Mouse (Mus musculus): ENCODE measurements around the gene Git1.

DNA sequence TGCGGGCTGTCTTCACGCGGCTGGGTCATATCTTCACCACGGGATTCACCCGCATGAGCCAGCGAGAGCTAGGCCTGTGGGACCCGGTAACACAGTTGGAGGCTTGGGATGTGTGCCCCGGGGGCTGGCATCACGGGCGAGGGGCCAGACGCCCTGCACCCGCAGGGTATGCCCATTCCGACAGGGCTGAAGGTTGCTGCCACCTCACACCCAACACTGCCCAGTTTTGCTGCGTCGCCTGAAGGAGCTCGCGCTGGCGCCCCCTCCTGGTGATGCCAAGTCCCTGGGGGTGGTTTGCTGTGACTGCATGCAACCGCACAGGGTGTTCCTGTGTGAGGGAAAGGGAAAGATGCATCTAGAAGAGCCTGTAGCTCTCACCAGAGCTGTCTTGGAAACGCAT lies 25.6 kb upstream of the Git1 start:
- TF ChIP-seq CTCF (conservative IDR thresholded peaks at IDR 0.05; ENCODE audit: insufficient read depth, insufficient read length, low read depth, low read length) (peak; percentile 83), POLR2A (IDR thresholded peaks at IDR 0.05; ENCODE audit: low read depth, low read length) (no peak)
